Mouse (Mus musculus) adrenal gland, adult 18-20 months (tissue): Measurements from ENCODE around the gene Pnp. TPM values are rescaled to one million over a fixed set of nuclear protein-coding genes. Genes with fewer than 3 reads are reported as not detected.
A peak's percentile ranks its signal among the peaks of the same experiment; 100 is the strongest.
"Not testable (repeated sequence)": the region's sequence is repeated elsewhere in the genome, so short reads cannot be mapped to it uniquely, and the experiment has no call there.

Source experiments
- DNase-seq, 2 experiments: peaks; one replicate each; pipeline ENCODE4 v3.0.0; 2021 to 2022; ENCODE audit warnings: low spot score in 2 of 2
- long read RNA-seq, 2 experiments: library from polyadenylated mRNA; stranded (forward); transcript quantifications; one replicate each; pipeline ENCODE4 v2.0.0; 2021
- total RNA-seq, 2 experiments: library from RNA; stranded (reverse); gene quantifications; 1 replicate in 1 of 2; 2 replicates in 1 of 2; pipeline ENCODE4 v1.2.3; 2021

The Pnp gene
- total RNA-seq = 10 to 100 TPM; 35.0 to 40.3 TPM
- long read RNA-seq, experiment 1, transcript Pnp-201 (6 exons, 2,942 nt) = major isoform, 5 of 7 reads
- long read RNA-seq, experiment 1, partial matches to known transcripts = 2 of 7 reads
- long read RNA-seq, experiment 1, other reads (novel, unspliced or antisense) = 0 of 7 reads
- long read RNA-seq, experiment 2, transcript Pnp-201 (6 exons, 2,942 nt) = major isoform, 33 of 36 reads
- long read RNA-seq, experiment 2, partial matches to known transcripts = 3 of 36 reads
- long read RNA-seq, experiment 2, other reads (novel, unspliced or antisense) = 0 of 36 reads

GRCm38 (mm10) chr14:50930754-50931492, at the start of gene Pnp, which contains the start of gene Pip4p1:
TSS of gene Pnp (plus strand) at chr14:50931082.
TSS of gene Pip4p1 (minus strand) at chr14:50930856.
- peak; percentile 98 for DNase-seq

- DNase-seq = no peak
Observed at GRCm38 (mm10) chr14:50891621-50892020, 39.3 kb upstream of the Pnp start.

GRCm38 (mm10) chr14:50892091-50892490, 38.8 kb upstream of the Pnp start:
- DNase-seq = no peak

GRCm38 (mm10) chr14:50892541-50893459, 38.1 kb upstream of the Pnp start:
- DNase-seq = peak in 1 of 2 experiments; percentile 30

- DNase-seq = no peak
Observed at GRCm38 (mm10) chr14:50895407-50895806, 35.5 kb upstream of the Pnp start.

- DNase-seq = peak; percentile 26 to 43
Observed at GRCm38 (mm10) chr14:50895985-50896746, 34.7 kb upstream of the Pnp start.

- no peak for DNase-seq
Observed at GRCm38 (mm10) chr14:50896747-50897373, 34.0 kb upstream of the Pnp start.

- DNase-seq = no peak
Observed at GRCm38 (mm10) chr14:50897374-50897765, 33.5 kb upstream of the Pnp start, which contains the start of gene Klhl33. TSS of gene Klhl33 (minus strand) at chr14:50897507.

GRCm38 (mm10) chr14:50897992-50898391, 32.9 kb upstream of the Pnp start:
- DNase-seq = not testable (repeated sequence)

GRCm38 (mm10) chr14:50903973-50904827, 26.7 kb upstream of the Pnp start:
- DNase-seq = peak in 1 of 2 experiments; percentile 10

GRCm38 (mm10) chr14:50904828-50905129, 26.1 kb upstream of the Pnp start:
- DNase-seq = no peak

GRCm38 (mm10) chr14:50905327-50905726, 25.6 kb upstream of the Pnp start:
- not testable (repeated sequence) for DNase-seq

GRCm38 (mm10) chr14:50908126-50908525, 22.8 kb upstream of the Pnp start:
- no peak for DNase-seq

GRCm38 (mm10) chr14:50911356-50911755, 19.5 kb upstream of the Pnp start:
- DNase-seq = no peak

GRCm38 (mm10) chr14:50923437-50923836, 7.4 kb upstream of the Pnp start:
- not testable (repeated sequence) for DNase-seq

- DNase-seq = peak; percentile 91 to 92
Observed at GRCm38 (mm10) chr14:50924281-50925064, 6.4 kb upstream of the Pnp start, which contains the start of the genes Osgep and Apex1. TSS of gene Osgep (minus strand) at chr14:50924893. TSS of gene Apex1 (plus strand) at chr14:50924968.

- DNase-seq = no peak
Observed at GRCm38 (mm10) chr14:50925111-50925920, 5.6 kb upstream of the Pnp start.
